Mouse (Mus musculus) v-Abl transformed pro-B cells (cell line): ENCODE measurements around the gene Dlec1.

Experiments used
- in situ Hi-C, 2 experiments: fragments of 400-800 bp; cut with MboI; formaldehyde crosslinking; loops; one replicate each; pipeline ENCODE4 v1.15.1; 2025; ENCODE audit not compliant: unreplicated experiment in 2 of 2

The Dlec1 gene

GRCm38 (mm10) chr9:119088148-119088801, 14.0 kb upstream of the Dlec1 start:
- in situ Hi-C loops = no loop called here

- in situ Hi-C loops = no loop called here
Observed at GRCm38 (mm10) chr9:119089437-119089836, 12.8 kb upstream of the Dlec1 start.

- in situ Hi-C loops = no loop called here
Observed at GRCm38 (mm10) chr9:119090462-119090861, 11.8 kb upstream of the Dlec1 start.

GRCm38 (mm10) chr9:119091581-119092310, 10.5 kb upstream of the Dlec1 start:
- in situ Hi-C loops = no loop called here

- in situ Hi-C loops = no loop called here
Observed at GRCm38 (mm10) chr9:119092473-119093418, 9.5 kb upstream of the Dlec1 start.

GRCm38 (mm10) chr9:119093419-119094295, 8.6 kb upstream of the Dlec1 start, which contains the start of gene Plcd1:
Gene Plcd1, minus strand, starts transcription at chr9:119093502.
- in situ Hi-C loops = no loop called here

GRCm38 (mm10) chr9:119094462-119095109, 7.7 kb upstream of the Dlec1 start:
- in situ Hi-C loops = no loop called here

- in situ Hi-C loops = loop anchor here (5.0 to 10.0 kb wide), 2 partner anchors 162 to 254 kb away; partner anchors contain the start of gene Xylb (in 1 of the 2)
Observed at GRCm38 (mm10) chr9:119100177-119100898, 1.9 kb upstream of the Dlec1 start.

GRCm38 (mm10) chr9:119102783-119103113, 470 bp downstream of the Dlec1 start:
- in situ Hi-C loops = loop anchor here (5.0 to 10.0 kb wide), 2 partner anchors 160 to 252 kb away; partner anchors contain the start of gene Xylb (in 1 of the 2)

GRCm38 (mm10) chr9:119107566-119107965, 5.3 kb downstream of the Dlec1 start:
- in situ Hi-C loops = loop anchor here (5.0 to 10.0 kb wide), 3 partner anchors 245 to 325 kb away; partner anchors contain the start of gene Xylb (in 1 of the 2)

GRCm38 (mm10) chr9:119109685-119110353, 7.5 kb downstream of the Dlec1 start:
- in situ Hi-C loops = loop anchor here (5.0 to 10.0 kb wide), 3 partner anchors 242 to 322 kb away; partner anchors contain the start of gene Xylb (in 1 of the 2)

- in situ Hi-C loops = no loop called here
Observed at GRCm38 (mm10) chr9:119110640-119111039, 8.4 kb downstream of the Dlec1 start.

GRCm38 (mm10) chr9:119114911-119115310, 12.6 kb downstream of the Dlec1 start:
- in situ Hi-C loops = no loop called here

- in situ Hi-C loops = no loop called here
Observed at GRCm38 (mm10) chr9:119119409-119120167, 17.3 kb downstream of the Dlec1 start.

- in situ Hi-C loops = no loop called here
Observed at GRCm38 (mm10) chr9:119120168-119120560, 17.9 kb downstream of the Dlec1 start.

- in situ Hi-C loops = no loop called here
Observed at GRCm38 (mm10) chr9:119122596-119123369, 20.5 kb downstream of the Dlec1 start.
